Mouse (Mus musculus) urinary bladder, adult 18-20 months (tissue): ENCODE measurements around the gene Appl2.

Experiments used
- DNase-seq, 2 experiments: peaks; one replicate each; pipeline ENCODE4 v3.0.0; 2022; ENCODE audit warnings: low spot score in 2 of 2, mixed read lengths in 2 of 2

Gene Appl2

GRCm38 (mm10) chr10:83631775-83632174, 16.8 kb downstream of the Appl2 start:
- DNase-seq, result no peak

- no peak for DNase-seq
These were observed 17.6 kb downstream of the Appl2 start for GRCm38 (mm10) chr10:83630899-83631298.

DNA sequence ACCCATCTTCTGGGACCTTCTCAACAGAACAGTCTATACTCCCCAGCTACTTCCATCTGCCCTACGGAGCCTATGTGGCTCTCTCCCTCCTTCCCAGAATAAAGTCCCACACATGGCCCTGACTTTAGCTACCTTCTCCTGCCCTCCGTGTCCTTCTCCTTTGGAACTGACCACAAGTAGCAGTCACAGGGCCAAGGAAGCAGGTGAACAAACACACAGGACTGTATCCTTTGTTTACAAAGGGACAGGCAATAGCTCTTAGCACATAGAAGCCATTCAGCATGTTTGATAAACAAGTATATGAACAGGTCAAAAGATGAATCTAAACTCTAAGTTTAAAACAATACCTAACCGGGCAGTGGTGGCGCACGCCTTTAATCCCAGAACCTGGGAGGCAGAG, 18.7 kb downstream of the Appl2 start:
- no peak for DNase-seq

DNA sequence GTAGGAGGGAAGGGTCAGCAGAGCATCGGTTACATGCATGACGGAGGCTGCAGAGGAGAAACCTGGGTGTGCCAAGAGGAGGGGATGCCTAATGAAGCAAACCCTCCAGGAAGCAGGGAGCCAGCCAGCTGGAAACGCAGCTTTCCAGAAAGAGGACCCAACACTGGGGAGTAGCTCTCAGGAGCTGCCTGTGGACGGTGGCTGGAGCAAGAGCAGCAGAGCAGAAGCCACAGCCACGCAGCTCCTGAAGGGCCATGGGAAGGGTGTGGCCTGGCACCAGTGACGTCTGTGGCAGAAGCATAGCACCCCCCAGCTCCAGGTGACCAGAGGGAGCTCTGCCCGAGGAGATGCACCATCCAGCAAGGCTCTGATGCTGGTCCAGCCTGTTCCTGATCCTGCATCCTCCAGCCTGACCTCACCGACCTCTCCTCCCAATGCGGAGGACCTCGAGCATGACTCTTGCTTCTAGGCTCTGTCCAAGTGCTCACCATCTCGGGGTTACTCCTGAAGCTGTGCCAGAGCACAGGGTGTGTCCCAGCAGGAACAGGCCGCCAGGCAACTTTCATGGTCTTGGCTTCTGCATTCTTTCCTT, 19.3 kb downstream of the Appl2 start:
- DNase-seq, result no peak

- DNase-seq, result no peak
These were observed 20.3 kb downstream of the Appl2 start for GRCm38 (mm10) chr10:83628241-83628640.

- no peak for DNase-seq
These were observed 21.3 kb downstream of the Appl2 start for GRCm38 (mm10) chr10:83627113-83627687.

DNA sequence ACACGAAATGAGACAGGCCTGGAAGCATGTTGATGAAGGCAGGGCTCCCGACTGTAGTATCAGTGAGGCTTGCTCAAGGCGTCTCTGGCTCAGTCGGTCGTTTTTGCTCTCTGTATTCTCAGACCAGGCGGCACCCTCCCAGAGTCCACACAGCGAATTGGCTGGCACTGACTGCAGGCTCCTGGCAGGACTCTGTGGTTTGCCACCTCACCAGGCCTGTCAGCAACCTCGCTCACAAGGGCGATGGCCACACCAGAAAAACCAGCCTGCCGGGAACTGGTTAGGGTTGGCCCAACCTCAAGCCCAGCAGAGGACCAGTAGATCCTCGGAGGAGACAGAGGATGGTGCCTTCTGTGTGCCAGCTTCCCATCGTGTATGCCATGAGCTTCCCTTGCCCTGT, 23.7 kb downstream of the Appl2 start:
- peak in 1 of 2 experiments; percentile 58 for DNase-seq

DNA sequence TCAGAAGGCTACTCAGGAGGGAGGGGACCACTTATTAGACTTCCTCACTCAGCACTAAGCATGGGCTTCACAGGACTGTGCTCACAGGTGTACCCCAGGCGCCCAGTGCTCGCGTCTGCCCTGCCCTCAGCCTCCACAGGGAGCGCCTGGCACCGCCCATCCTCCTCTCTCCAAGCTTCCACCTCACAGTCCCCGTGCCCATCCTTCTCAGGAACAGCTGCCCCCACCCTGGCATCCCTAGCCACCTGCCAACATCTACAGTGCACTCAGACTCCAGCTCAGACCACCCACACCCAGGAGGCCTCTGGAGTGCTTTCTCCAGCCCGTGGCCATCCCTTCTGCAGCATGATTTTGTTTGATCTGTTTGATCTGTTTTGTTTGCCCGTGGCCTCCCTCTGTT, 24.5 kb downstream of the Appl2 start:
- DNase-seq, result no peak

GRCm38 (mm10) chr10:83620350-83621055, 28.0 kb downstream of the Appl2 start:
- DNase-seq, result no peak

DNA sequence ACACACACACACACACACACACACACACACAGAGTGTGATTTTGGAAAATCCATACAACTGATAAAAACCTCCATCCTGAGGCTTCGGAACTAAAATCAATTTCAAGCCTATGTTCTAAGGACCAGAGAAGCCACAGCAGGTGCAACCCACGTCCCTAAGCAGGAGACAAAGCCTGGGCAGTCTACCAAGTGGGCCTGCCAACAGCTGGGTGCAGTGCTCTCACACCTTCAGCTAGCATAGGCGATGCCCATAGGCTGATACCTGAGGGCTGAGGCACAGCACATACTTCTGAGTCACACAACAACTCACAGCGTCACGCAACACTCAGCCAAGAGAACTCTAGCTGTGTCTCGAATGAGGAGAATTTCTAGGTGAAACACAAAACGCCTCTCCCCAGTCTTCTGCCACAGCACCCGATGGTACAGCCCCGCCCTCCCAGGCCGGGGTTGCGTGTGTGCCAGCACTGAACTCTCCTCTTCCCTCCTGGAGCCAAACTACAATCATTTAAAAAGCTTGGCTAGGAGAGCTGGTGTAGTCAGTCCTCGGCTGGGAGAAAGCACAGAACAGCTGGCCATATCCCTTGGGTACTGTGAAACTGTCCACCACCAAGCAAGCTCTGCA, 29.6 kb downstream of the Appl2 start:
- DNase-seq, result no peak

DNA sequence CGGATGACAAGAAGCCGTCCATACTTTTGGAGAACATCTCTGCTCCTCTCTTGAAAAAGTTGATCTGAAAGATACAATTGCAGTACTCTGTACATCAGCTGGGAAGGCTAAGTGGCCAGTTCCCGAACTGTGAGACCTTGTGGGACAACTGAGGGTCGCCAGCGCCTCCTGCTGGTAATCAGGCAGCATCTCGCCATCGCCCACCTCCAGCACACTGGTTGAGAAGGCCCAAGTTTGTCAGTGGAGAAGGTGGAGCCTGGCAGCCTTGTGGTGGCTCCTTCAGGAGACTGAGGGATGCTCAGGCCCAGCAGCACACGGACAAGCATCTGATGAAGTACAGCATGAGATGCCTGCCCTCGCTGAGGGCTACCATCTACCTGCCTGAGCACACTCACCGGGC, 31.2 kb downstream of the Appl2 start:
- no peak for DNase-seq

- no peak for DNase-seq
These were observed 35.8 kb downstream of the Appl2 start for GRCm38 (mm10) chr10:83612648-83613215.

- DNase-seq, result no peak
These were observed 36.7 kb downstream of the Appl2 start for GRCm38 (mm10) chr10:83611863-83612262.

DNA sequence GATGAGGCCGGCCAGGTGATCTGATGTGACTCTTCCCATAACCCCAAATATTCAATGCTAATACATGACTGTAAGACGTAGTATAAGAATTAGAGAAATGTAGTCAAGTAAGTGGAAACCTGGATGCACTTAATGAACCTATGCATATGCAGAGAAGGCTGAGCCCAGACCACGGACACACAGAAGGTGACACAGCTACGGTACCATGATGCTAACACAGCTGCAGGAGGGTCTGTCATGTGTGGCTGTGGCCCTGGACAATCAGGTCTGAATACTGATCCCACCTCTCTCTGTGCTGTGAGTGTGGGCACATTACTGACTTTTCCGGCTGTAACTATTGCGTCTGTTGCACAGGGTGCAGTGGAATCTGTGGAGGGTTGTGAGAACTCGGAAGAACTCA, 38.0 kb downstream of the Appl2 start:
- no peak for DNase-seq

DNA sequence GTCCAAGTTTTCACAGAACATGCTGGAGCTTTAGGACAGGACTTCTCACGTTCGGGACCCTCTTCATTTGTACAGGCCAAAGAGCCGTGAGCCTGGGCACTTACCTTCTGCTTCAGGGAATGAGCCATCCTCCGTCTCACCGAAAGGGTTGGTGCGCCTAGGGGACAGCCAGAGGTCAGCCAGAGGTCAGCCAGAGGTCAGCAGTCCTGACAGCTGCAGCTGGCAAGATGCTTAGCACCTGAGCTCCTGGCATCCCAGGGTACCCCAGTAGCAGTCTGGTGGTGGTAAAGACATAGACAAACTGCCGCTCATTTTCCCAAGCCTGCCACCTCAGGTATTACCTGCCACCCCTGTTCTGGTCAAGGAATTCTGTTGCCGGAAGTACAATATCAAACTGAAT, 39.9 kb downstream of the Appl2 start:
- DNase-seq, result no peak

GRCm38 (mm10) chr10:83607111-83607510, 41.4 kb downstream of the Appl2 start:
- DNase-seq, result no peak

DNA sequence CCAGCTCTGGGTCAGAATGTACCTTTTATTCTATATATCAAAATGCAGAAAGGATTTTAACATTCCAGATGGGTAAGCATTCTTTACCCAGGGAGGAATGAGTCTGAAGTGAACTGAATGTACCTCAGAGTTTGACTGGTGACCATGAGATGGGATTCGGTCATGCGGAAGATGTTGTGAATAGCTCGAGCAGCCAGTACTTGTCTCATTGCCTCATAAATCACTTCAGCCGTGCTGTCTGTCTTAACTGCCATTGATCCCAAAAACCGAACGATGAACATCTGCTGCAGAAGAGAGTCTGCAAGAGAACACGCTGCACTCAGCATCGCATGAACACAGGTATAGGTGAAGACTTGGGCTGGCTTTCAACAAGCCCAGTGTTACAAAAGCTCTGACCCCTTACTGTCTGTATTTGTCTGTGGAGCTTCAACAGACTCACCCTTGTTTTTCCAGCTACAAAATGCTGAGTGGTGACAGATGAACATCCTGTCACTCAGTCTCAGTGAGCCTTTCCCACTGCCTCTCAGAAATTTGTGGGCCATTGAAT, 42.8 kb downstream of the Appl2 start:
- no peak for DNase-seq

- no peak for DNase-seq
These were observed 44.5 kb downstream of the Appl2 start for GRCm38 (mm10) chr10:83603956-83604564.

GRCm38 (mm10) chr10:83600650-83601049, 47.9 kb downstream of the Appl2 start:
- DNase-seq, result no peak

DNA sequence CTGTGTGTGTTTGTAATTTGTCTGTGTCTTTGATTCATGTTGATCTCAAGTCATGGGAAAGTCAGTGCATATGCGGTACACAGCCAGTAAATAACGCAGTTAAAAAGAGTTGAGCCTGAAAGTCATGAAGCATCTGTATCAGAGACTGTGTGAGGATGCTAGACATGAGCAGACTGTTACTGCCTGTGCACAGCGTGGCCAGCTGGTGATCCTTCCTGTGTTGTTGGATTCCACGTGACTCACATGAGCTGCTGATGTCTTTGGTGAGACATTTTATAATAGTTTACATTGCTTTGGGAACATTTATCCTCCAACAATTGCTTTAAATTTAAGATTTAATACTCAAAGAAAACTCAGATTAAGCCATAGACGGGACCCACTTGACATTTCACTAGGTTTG, 54.0 kb downstream of the Appl2 start:
- DNase-seq, result no peak

- no peak for DNase-seq
These were observed 55.9 kb downstream of the Appl2 start for GRCm38 (mm10) chr10:83592616-83593015.

DNA sequence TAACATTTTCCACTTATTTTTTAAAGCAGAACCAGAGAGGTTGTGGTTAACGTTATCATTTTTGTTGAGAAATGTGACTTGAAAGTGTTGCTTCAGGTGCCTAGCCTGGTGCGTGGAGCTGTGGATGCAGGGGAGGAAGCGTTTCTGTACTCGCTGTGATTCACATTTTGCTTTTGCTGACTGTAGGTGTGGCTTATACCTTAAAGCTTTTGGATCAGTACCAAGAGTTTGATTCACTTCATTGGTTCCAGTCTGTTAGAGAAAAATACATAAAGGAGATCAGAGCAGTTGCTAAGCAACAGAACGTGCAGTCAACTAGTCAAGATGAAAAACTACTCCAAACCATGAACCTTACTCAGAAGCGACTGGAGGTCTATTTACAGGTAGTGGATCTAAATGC, 57.7 kb downstream of the Appl2 start:
- DNase-seq, result no peak
